Mouse (Mus musculus): ENCODE data around the gene Phf11a.
"Not testable (repeated sequence)": the region's sequence is repeated elsewhere in the genome, so short reads cannot be mapped to it uniquely, and the experiment has no call there.

The Phf11a gene

DNA sequence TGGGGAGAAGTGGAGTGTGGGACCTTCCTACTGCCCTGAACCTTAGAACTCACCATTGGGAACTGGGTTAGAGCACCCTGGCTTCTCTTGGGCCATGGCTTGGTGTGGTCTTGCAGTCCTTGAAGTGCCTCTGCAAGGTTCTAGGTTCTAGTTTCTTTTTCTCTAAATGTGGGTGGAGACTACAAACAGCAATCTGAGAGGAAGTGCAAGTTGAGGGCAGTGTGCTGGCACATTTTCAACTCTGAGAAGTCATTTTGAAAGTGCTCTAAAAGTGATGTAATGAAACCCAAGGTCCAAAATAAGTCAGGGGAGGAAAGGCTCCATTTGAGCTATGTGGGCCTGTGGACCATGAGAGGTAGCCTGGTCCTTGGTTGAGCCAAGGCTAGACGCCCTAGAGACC lies at the start of gene Phf11a:
TSS of gene Phf11a (minus strand) at position 132 of the 400 bp plus-strand sequence.
- not testable (repeated sequence) for DNase-seq (ENCODE audit: extremely low spot score, low spot score)

DNA sequence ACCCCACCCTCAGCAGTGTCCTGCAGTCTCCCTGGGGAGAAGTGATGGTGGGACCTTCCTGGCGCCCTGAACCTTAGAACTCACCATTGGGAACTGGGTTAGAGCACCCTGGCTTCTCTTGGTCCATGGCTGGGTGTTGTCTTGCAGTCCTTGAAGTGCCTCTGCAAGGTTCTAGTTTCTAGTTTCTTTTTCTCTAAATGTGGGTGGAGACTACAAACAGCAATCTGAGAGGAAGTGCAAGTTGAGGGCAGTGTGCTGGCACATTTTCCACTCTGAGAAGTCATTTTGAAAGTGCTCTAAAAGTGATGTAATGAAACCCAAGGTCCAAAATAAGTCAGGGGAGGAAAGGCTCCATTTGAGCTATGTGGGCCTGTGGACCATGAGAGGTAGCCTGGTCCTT lies 43.9 kb upstream of the Phf11a start, which contains the start of gene Phf11b:
TSS of gene Phf11b (minus strand) at position 163 of the 400 bp plus-strand sequence.
- DNase-seq (ENCODE audit: extremely low spot score, low spot score): not testable (repeated sequence)

DNA sequence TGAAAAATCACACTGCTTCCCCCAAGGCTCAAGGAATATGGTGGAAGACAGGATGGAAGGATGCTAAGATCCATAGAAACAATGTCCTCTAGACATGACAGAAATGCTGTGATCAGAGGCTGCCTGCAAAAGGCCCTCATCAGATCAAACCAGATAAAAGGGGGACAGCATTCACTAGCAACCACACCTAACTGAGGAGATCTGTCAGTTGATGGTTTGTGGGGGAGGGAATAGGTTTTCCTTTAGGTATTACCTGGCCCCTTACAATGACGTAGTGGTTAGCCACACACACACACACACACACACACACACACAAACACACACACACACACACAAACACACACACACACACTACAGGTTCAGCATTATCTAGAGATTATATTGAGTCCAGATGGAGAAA lies 42.2 kb upstream of the Phf11a start:
- DNase-seq (ENCODE audit: extremely low spot score, low spot score): no peak

DNA sequence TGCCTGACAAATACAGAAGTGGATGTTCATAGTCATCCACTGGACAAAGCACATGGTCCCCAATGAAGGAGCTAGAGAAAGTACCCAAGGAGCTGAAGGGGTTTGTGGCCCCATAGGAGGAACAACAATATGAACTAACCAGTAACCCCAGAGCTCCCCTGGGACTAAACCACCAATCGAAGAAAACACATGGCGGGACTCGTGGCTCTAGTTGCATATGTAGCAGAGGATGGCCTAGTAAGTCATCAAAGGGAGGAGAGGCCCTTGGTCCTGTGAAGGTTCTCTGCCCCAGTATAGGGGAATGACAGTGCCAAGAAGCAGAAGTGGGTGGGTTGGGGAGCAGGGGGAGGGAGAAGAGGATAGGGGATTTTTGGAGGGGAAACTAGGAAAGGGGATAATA lies 38.7 kb upstream of the Phf11a start:
- DNase-seq (ENCODE audit: extremely low spot score, low spot score): not testable (repeated sequence)

DNA sequence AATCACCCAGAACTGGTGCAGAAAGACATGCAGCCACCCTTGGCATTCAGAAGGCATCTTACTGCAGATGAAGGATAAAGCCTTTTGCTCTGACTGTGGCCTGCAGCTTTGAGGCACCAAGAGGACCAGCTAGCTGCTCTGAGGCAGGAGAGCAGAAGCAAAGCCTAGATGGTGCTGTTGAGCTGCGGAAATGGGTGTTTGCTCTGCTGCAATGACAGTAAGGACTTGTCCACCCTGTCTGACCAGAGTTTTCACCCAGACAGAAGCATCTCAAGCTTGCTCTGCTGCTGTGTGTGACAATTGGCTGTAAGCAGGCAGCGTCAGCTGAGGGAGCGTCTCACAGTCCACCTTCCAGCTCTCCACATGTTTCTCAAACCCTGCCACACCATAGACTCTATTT lies 33.2 kb upstream of the Phf11a start:
- DNase-seq (ENCODE audit: extremely low spot score, low spot score): peak; percentile 14

DNA sequence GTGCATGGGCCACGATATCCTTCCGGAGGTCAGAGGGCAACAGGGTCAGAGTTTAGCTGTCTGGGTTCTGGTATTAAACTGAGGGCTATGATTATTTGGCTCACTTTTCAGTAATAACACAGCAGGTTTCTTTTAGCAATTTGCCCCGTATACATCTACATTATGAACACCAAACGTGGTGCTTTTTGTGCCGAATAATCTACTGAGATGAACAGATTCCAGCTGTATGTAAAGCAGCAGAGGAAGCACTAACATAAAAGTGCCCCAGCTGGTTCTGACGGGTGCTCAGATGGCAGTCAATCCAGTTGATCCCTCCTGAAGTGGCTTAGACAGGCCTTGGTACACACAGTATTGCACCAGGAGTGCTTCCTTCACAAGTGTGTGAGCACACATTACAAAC lies 22.6 kb upstream of the Phf11a start:
- DNase-seq (ENCODE audit: extremely low spot score, low spot score): not testable (repeated sequence)

DNA sequence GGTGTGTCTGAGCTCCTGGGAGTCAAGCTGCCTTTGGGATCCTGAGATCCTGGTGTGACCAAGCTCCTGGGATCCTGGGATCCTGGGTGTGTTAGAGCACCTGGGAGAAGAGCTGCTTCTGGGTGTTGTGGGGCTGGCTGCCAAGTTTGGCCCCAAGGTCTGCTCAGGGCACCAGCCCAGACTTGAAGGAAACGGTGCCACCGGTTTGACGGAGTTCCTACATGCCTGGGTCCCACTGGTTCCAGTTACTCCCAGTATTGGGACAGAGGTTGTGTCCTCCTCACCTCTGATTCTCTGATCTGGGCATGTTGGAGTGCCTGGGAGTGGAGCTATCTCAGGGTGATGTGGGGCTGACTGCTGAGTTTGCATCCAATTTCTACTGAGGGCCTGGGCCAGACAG lies 21.7 kb upstream of the Phf11a start:
- DNase-seq (ENCODE audit: extremely low spot score, low spot score): not testable (repeated sequence)

DNA sequence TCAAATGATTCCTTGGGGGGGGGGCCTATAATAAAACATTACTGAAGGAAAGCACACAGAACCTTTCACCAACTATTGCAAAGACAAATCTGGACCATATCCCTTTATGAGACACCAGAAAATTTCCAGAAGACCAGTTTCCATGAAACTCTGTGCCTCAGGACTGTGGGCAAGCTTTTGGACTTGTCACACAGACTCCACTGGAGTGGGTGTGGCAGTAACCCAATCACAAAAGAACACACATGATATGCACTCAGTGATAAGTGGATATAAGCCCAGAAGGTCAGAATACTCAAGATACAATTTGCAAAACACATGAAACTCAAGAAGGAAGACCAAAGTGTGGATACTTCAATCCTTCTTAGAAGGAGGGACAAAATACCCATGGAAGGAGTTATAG lies 5.6 kb downstream of the Phf11a start:
- DNase-seq (ENCODE audit: extremely low spot score, low spot score): not testable (repeated sequence)

DNA sequence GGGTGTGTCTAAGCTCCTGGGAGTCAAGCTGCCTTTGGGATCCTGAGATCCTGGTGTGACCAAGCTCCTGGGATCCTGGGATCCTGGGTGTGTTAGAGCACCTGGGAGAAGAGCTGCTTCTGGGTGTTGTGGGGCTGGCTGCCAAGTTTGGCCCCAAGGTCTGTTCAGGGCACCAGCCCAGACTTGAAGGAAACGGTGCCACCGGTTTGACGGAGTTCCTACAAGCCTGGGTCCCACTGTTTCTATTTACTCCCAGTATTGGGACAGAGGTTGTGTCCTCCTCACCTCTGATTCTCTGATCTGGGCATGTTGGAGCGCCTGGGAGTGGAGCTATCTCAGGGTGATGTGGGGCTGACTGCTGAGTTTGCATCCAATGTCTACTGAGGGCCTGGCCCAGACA lies 22.4 kb downstream of the Phf11a start:
- DNase-seq (ENCODE audit: extremely low spot score, low spot score): not testable (repeated sequence)

DNA sequence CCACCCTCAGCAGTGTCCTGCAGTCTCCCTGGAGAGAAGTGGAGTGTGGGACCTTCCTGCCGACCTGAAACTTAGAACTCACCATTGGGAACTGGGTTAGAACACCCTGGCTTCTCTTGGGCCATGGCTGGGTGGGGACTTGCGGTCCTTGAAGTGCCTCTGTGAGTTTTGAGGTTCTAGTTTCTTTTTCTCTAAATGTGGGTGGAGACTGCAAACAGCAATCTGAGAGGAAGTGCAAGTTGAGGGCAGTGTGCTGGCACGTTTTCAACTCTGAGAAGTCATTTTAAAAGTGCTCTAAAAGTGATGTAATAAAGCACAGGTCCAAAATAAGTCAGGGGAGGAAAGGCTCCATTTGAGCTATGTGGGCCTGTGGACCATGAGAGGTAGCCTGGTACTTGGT lies 37.3 kb downstream of the Phf11a start, which contains the start of gene Gm6904:
TSS of gene Gm6904 (minus strand) at position 161 of the 400 bp plus-strand sequence.
- DNase-seq (ENCODE audit: extremely low spot score, low spot score): no peak

DNA sequence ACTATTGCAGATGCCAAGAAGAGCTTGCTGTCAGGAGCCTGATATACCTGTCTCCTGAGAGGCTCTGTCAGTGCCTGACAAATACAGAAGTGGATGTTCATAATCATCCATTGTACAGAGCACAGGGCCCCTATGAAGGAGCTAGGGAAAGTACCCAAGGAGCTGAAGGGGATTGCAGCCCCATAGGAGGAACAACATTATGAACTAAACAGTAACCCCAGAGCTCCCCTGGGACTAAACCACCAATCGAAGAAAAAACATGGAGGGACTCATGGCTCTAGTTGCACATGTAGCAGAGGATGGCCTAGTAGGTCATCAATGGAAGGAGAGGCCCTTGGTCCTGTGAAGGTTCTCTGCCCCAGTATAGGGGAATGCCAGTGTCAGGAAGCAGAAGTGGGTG lies 41.5 kb downstream of the Phf11a start:
- DNase-seq (ENCODE audit: extremely low spot score, low spot score): not testable (repeated sequence)

DNA sequence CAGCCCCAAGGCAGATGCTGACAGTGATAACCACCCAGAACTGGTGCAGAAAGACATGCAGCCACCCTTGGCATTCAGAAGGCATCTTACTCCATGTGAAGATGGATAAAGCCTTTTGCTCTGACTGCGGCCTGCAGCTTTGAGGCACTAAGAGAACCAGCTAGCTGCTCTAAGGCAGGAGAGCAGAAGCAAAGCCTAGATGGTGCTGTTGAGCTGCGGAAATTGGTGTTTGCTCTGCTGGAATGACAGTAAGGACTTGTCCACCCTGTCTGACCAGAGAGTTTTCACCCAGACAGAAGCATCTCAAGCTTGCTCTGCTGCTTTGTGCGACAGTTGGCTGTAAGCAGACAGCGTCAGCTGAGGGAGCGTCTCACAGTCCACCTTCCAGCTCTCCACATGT lies 47.0 kb downstream of the Phf11a start:
- not testable (repeated sequence) for DNase-seq (ENCODE audit: extremely low spot score, low spot score)

DNA sequence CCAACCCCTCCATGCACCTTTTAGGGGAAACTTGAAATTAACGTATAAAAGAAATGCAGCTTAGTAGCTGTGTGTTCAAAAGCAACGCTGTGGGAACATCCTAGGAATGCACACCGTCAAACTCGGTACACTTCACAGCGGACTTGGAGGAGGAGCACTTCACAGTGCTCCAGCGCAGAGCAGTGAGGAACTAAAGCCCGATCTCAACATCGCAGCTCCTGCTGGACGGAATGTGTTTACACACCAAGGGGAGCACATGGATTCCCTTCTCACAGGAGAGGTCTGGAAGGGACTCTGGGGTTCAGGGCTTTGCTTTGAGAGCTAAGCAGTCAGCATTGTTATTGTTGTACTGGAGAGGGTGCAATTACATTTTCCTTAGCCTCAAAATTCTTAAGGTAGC lies 63.7 kb downstream of the Phf11a start:
- no peak for DNase-seq (ENCODE audit: extremely low spot score, low spot score)

DNA sequence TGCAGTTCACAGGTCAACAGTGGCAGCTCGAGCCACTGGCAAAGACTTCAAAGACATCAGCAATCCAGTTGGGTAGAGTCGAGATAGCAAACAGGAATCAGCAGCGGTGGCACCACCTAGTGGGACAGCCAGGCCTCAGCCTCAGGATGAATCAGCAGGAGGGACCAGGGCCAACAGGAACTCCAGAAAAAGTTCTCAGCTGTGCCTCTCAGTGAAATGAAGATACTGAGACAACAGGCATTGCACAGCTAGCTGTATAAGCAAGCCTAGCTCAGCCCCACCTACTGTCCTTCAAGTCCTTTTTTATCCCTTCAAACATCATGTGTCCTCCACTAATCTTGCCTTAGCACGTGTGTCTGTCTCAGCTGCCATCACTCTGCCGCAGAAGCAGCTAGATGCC lies 65.3 kb downstream of the Phf11a start:
- DNase-seq (ENCODE audit: extremely low spot score, low spot score): no peak

DNA sequence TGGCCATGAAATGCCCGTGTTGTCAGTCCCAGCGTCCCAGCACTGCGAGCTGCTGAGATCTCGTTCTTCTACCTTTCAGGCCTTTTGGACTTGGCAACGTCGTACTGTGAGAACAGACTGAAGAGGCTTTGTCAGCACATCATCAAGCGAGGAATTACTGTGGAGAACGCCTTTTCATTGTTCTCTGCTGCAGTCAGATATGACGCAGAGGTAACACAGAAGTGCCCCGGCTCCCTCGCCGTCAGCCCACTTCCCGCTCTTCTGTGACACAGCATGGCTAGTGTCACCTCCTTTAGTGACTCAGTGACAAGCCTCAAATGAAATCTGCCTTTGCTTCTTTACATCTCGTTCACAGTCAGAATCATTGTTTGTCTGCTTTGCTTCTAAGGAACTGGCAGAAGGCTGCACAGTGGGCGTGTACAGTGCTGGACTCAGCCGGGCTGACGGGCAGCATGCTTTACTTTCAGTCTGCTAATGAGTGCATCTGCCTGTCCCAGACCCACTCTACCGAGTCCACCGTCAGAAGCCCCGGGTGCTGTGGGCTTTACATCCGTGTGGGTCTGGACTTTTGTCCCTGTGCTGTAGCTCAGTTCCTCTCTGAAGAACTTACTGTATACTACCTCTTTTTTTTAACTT lies 66.9 kb downstream of the Phf11a start:
- no peak for DNase-seq (ENCODE audit: extremely low spot score, low spot score)

DNA sequence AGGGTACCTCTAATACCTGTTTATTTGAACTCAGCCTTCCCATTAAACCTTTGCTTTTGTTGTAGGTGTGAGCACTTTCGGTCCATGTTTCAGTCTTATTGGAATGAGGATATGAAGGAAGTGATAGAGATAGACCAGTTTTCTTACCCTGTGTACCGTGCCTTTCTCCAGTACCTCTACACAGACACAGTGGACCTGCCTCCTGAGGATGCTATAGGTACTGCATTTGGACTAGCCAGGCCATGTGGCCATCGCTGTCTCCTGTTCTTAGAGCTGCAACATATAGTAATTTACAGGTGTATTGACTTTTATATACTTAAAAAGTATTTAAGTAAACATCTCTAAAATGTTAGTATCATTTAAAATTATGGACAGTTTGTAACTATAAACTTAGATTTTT lies 67.5 kb downstream of the Phf11a start:
- no peak for DNase-seq (ENCODE audit: extremely low spot score, low spot score)
